Mouse (Mus musculus) B cell, adult 67 days (primary cell): ENCODE measurements around the gene Tas2r140. TPM values are rescaled to one million over a fixed set of nuclear protein-coding genes. Genes with fewer than 3 reads are reported as not detected.

Source experiments
- total RNA-seq, 2 experiments: library from RNA; stranded (reverse); gene quantifications; 4 replicates each; pipeline ENCODE4 v1.2.4; 2023

The Tas2r140 gene
- not detected for total RNA-seq

DNA sequence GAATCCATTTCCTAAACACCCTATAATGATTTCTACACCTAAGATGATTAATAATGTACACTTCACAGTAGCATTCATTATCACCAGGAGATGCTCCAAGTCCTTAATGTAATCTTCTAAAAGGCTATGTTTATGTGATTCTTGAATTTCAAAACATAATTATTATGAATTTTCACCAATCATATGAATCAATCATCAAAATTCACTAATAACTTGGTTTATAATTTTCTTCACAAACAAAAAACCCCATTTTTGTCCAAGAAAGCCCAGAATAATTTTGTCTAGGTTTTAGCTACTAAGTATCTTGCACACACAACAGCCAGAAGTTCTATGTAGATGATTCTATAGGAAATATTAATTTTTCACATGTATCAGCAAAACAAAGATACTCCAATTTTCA lies at the start of gene Tas2r140:
Gene Tas2r140, minus strand, starts transcription at position 101 of the 400 bp plus-strand sequence.

DNA sequence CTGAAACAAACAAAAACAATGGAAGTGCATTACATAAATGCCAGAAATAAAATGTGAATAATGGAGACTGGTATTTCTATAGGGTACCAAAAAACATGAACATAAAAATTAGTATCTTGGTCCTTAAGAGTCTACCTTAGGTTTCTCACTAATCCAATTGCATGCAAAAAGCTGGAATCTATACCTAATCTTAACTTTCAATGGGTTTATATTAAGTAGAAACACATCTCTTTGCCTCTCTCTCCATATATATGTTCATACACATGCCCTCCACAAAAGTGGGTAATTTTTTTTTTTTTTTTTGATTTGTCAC lies 48.9 kb upstream of the Tas2r140 start, which contains the start of gene Smim10l1:
Gene Smim10l1, plus strand, starts transcription at position 301 of the 313 bp plus-strand sequence.

DNA sequence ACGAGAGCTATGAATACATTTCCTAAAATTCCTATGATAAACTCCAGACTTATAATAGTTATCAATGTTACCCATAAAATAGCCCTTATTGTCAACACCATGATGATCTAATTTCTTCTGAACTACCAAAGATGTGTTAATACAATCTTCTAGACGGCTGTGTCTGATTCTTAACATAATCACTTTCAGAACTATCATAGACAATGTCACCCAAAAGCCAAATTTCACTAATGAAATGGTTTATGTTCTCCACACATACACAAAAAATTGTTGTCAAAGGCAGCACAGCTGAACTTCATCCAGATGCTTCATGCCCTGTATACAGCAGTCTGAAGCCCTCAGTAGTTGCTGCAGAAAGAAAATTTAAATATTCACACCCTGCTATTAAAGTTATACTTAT lies 18.6 kb downstream of the Tas2r140 start, which contains the start of gene Tas2r103:
Gene Tas2r103, minus strand, starts transcription at position 101 of the 400 bp plus-strand sequence.

Other genes starting within 250 kb of the Tas2r140 start
- not detected for gene Tas2r123, start 208.7 kb downstream of the Tas2r140 start, total RNA-seq
- gene Tas2r116, start 200.4 kb downstream of the Tas2r140 start, total RNA-seq = not detected
- gene Tas2r110, start 187.8 kb downstream of the Tas2r140 start, total RNA-seq = not detected
- gene Tas2r113, start 162.8 kb downstream of the Tas2r140 start, total RNA-seq = not detected
- not detected for gene Tas2r125, start 146.2 kb downstream of the Tas2r140 start, total RNA-seq
- not detected for gene Tas2r129, start 104.7 kb downstream of the Tas2r140 start, total RNA-seq
- gene Tas2r131, start 97.9 kb downstream of the Tas2r140 start, total RNA-seq = not detected
- gene Tas2r109, start 74.9 kb downstream of the Tas2r140 start, total RNA-seq = not detected
- not detected for gene Tas2r103, start 18.7 kb downstream of the Tas2r140 start, total RNA-seq
- 10 to 100 TPM; 13.0 to 13.3 TPM for gene Smim10l1, start 49.1 kb upstream of the Tas2r140 start, total RNA-seq
- not detected for gene 5530400C23Rik, start 236.4 kb upstream of the Tas2r140 start, total RNA-seq